Mouse (Mus musculus) megakaryocyte, embryonic 14.5 days (primary cell): ENCODE data around the gene Obscn. TPM values are rescaled to one million over a fixed set of nuclear protein-coding genes. Genes with fewer than 3 reads are reported as not detected.

Experiments
- H3K27me3 ChIP-seq: replicated peaks from 2 replicates; pipeline ENCODE3; 2012; ENCODE audit warnings: inconsistent platforms
- H3K36me3 ChIP-seq: replicated peaks from 2 replicates; pipeline ENCODE3; 2012; ENCODE audit warnings: low read length, inconsistent platforms, mixed read lengths
- H3K4me1 ChIP-seq: 2 replicates; pipeline ENCODE4 v1.6.1; 2012; ENCODE audit warnings: inconsistent platforms
- H3K4me3 ChIP-seq: replicated peaks from 2 replicates; pipeline ENCODE3; 2012; ENCODE audit warnings: moderate library complexity, mild to moderate bottlenecking, inconsistent platforms
- H3K9me3 ChIP-seq: 2 replicates; pipeline ENCODE4 v1.6.1; 2012; ENCODE audit warnings: inconsistent platforms
- FLI1 ChIP-seq: IDR thresholded peaks from 2 replicates; pipeline ENCODE4 v1.6.1; 2012; ENCODE audit warnings: low read length, inconsistent platforms, mixed read lengths
- GATA1 ChIP-seq: IDR thresholded peaks from 3 replicates; pipeline ENCODE4 v1.6.1; 2012; ENCODE audit warnings: mixed read lengths, low read length, inconsistent platforms, borderline replicate concordance
- polyA plus RNA-seq: library from polyadenylated mRNA; stranded (reverse); fragments of >175 nt; gene quantifications from 2 replicates; pipeline ENCODE4 v1.2.3, GENCODE M21; 2012; ENCODE audit warnings: low replicate concordance; ENCODE audit not compliant: insufficient read depth

The Obscn gene
- polyA plus RNA-seq, 1 experiment = 9.6 TPM

GRCm38 (mm10) chr11:59130782-59131181, 5.4 kb downstream of the Obscn start:
- no peak for TF ChIP-seq FLI1
- TF ChIP-seq GATA1 = no peak
- peaks cover 19% of the 10 kb centered on the region; the same call in 1 of the 2 replicates for H3K4me1 ChIP-seq
- H3K9me3 ChIP-seq = peaks cover under 1% of the 10 kb centered on the region; the same call in 1 of the 2 replicates
- H3K27me3 ChIP-seq = peaks cover 66% of the 10 kb centered on the region
- H3K36me3 ChIP-seq = no peaks in the 10 kb centered on the region
- no peak overlapping the region for H3K4me3 ChIP-seq

GRCm38 (mm10) chr11:59105945-59106344, 30.3 kb downstream of the Obscn start:
- TF ChIP-seq GATA1 = no peak
- no peak for TF ChIP-seq FLI1
- no peaks in the 10 kb centered on the region for H3K4me1 ChIP-seq
- peaks cover 19% of the 10 kb centered on the region for H3K9me3 ChIP-seq
- peaks cover 38% of the 10 kb centered on the region for H3K27me3 ChIP-seq
- H3K36me3 ChIP-seq = no peaks in the 10 kb centered on the region
- no peak overlapping the region for H3K4me3 ChIP-seq

- Histone ChIP-seq H3K4me1 (no peaks in the 10 kb centered on the region), H3K27me3 (peaks cover 34% of the 10 kb centered on the region), H3K36me3 (no peaks in the 10 kb centered on the region), H3K4me3 (no peak overlapping the region), H3K9me3 (peaks cover 19% of the 10 kb centered on the region)
- TF ChIP-seq GATA1 (no peak), FLI1 (no peak)
These were observed 33.9 kb downstream of the Obscn start for GRCm38 (mm10) chr11:59102324-59102723.

- H3K27me3 ChIP-seq = peaks cover 20% of the 10 kb centered on the region
- H3K4me3 ChIP-seq = no peak overlapping the region
- peaks cover 4% of the 10 kb centered on the region for H3K9me3 ChIP-seq
- H3K4me1 ChIP-seq = peaks cover 4% of the 10 kb centered on the region; the same call in 1 of the 2 replicates
- TF ChIP-seq GATA1 (no peak), FLI1 (no peak)
- no peaks in the 10 kb centered on the region for H3K36me3 ChIP-seq
These were observed 37.9 kb downstream of the Obscn start for GRCm38 (mm10) chr11:59098339-59098738.

- TF ChIP-seq FLI1 = no peak
- TF ChIP-seq GATA1 = no peak
These were observed 38.4 kb downstream of the Obscn start for GRCm38 (mm10) chr11:59097770-59098169.

GRCm38 (mm10) chr11:59094213-59094612, 42.0 kb downstream of the Obscn start:
- Histone ChIP-seq H3K9me3 (peaks cover 4% of the 10 kb centered on the region), H3K27me3 (peaks cover 26% of the 10 kb centered on the region), H3K4me1 (peaks cover 4% of the 10 kb centered on the region; the same call in 1 of the 2 replicates), H3K4me3 (no peak overlapping the region), H3K36me3 (no peaks in the 10 kb centered on the region)
- TF ChIP-seq FLI1 (no peak), GATA1 (no peak)

More at GRCm38 (mm10) chr11:59097770-59098169, 38.4 kb downstream of the Obscn start:
- no peak overlapping the region for H3K4me3 ChIP-seq
- H3K4me1 ChIP-seq = peaks cover 4% of the 10 kb centered on the region; the same call in 1 of the 2 replicates
- no peaks in the 10 kb centered on the region for H3K36me3 ChIP-seq
- H3K9me3 ChIP-seq = peaks cover 4% of the 10 kb centered on the region
- peaks cover 23% of the 10 kb centered on the region for H3K27me3 ChIP-seq

GRCm38 (mm10) chr11:59087581-59087980, 48.6 kb downstream of the Obscn start:
- H3K36me3 ChIP-seq = no peaks in the 10 kb centered on the region
- H3K9me3 ChIP-seq = peaks cover 12% of the 10 kb centered on the region
- no peak overlapping the region for H3K4me3 ChIP-seq
- peaks cover 37% of the 10 kb centered on the region for H3K27me3 ChIP-seq
- H3K4me1 ChIP-seq = peaks cover 8% of the 10 kb centered on the region
- TF ChIP-seq FLI1 = no peak
- TF ChIP-seq GATA1 = no peak

GRCm38 (mm10) chr11:59085200-59085599, 51.0 kb downstream of the Obscn start:
- Histone ChIP-seq H3K36me3 (no peaks in the 10 kb centered on the region), H3K9me3 (peaks cover 12% of the 10 kb centered on the region), H3K27me3 (peaks cover 51% of the 10 kb centered on the region), H3K4me1 (peaks cover 12% of the 10 kb centered on the region), H3K4me3 (no peak overlapping the region)
- TF ChIP-seq GATA1 = no peak

- TF ChIP-seq FLI1 (no peak), GATA1 (no peak)
- Histone ChIP-seq H3K36me3 (no peaks in the 10 kb centered on the region), H3K4me3 (peak overlapping the region; percentile 59), H3K4me1 (peaks cover 12% of the 10 kb centered on the region), H3K9me3 (peaks cover 12% of the 10 kb centered on the region), H3K27me3 (peaks cover 66% of the 10 kb centered on the region)
These were observed 53.1 kb downstream of the Obscn start for GRCm38 (mm10) chr11:59083125-59083524.

GRCm38 (mm10) chr11:59078311-59078710, 57.9 kb downstream of the Obscn start:
- no peak overlapping the region for H3K4me3 ChIP-seq
- peaks cover 5% of the 10 kb centered on the region; the same call in 1 of the 2 replicates for H3K9me3 ChIP-seq
- H3K4me1 ChIP-seq = peaks cover 12% of the 10 kb centered on the region
- H3K36me3 ChIP-seq = no peaks in the 10 kb centered on the region
- H3K27me3 ChIP-seq = peaks cover 91% of the 10 kb centered on the region
- TF ChIP-seq GATA1 (no peak), FLI1 (no peak)
